Mouse (Mus musculus) cerebellum, adult 2 months (tissue): ENCODE measurements around the gene Mapk10.

Experiments
- CTCF ChIP-seq: fragments of 200-500 bp; IDR thresholded peaks from 2 replicates; pipeline ENCODE4 v1.5.1; 2011; ENCODE audit warnings: low read depth, mild to moderate bottlenecking, control low read depth, low read length, moderate library complexity, borderline replicate concordance; ENCODE audit not compliant: insufficient read depth
- POLR2A ChIP-seq: fragments of 200-500 bp; IDR thresholded peaks from 2 replicates; pipeline ENCODE4 v1.6.1; 2011; ENCODE audit warnings: low read length, control low read depth, borderline replicate concordance; ENCODE audit not compliant: insufficient read depth

DNA sequence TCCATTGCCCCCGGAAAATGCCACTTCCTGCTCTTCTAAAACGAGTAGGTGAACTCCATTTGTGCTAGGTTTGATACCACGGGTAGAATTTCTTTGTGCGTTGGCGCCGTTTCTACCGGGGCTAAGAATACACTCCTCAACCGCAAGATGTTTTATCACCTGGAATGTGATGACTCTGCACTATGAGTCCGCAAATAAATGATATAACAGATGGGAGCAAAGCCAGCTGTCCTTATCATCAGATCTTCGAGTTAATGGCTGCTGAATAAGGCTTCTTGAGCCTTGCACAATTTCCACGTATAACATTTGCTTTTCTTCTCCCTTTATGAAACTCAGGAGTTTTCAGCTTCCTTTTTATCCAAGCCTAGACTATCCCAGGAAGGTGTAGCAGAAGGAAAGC, 351.4 kb downstream of the Mapk10 start:
- no peak for TF ChIP-seq CTCF
- TF ChIP-seq POLR2A = no peak
